In the genomic region with DNA sequence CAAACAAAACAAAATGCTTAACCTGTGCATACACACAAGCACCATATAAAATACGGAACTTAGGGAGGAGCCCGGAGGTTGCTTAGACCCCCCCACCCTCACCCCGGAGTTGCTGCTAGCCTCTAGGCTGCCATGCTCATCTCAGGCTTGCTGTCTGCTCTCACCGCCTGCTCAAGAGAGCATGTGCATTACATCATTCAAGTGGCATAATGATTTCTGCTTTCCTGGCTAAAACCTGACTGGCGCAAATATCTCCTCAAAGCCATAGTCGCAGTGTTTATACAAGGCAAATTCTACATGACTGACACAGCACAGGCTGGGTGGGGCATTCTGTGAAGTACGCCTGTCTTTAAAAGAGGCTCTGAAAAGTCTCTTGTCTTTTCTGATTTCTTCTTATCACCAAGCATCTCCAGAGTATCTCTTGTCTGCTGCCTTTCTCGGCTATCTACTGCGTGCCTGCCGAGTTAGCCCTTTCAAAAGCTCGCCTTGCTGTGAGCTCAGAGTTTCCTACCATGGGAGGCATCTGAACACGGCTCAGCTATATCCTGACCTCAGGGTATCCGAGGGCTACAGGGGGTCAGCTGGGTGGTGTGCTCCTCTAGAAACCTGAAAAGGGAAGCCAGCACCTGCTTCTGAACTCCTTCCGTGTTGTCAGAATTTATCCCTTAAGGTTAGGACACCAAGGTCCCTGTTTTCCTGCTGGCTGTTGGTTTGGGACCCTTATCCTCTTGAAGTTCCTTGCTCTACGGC, we compare ENCODE assay signal across 19 mouse cellular contexts. TPM values are rescaled to one million over a fixed set of nuclear protein-coding genes. Genes with fewer than 3 reads are reported as not detected.
A peak's percentile ranks its signal among the peaks of the same experiment; 100 is the strongest.
DNase-seq lines count a peak whose midpoint lies in the region; ATAC-seq lines count a peak whose summit lies in the region.
"Had no signal": no experiment of that assay in that cellular context is flagged by ENCODE, and none has a peak within 500 bp of the region (broad histone marks: within the 10 kb centered on the region; RNA-seq: fewer than 3 reads in every experiment).

No protein-coding gene starts in this region.

- no peaks in the 10 kb centered on the region for H3K9me3 ChIP-seq in forebrain, embryonic 16.5 days (ENCODE audit: control insufficient read depth, low read length)
- H3K9me3 ChIP-seq in forebrain, embryonic 12.5 days = no peaks in the 10 kb centered on the region
- H3K9me3 ChIP-seq in heart, embryonic 14.5 days (ENCODE audit: control insufficient read depth, low read length) = no peaks in the 10 kb centered on the region
- no peaks in the 10 kb centered on the region for H3K9me3 ChIP-seq in midbrain, embryonic 13.5 days
- no peaks in the 10 kb centered on the region for H3K9me3 ChIP-seq in midbrain, embryonic 10.5 days (replicated peaks)
- H3K9me3 ChIP-seq: embryonic facial prominence, embryonic 10.5 days; hindbrain, embryonic 15.5 days; liver, embryonic 15.5 days had no signal

- H3K4me1 ChIP-seq in forebrain, embryonic 16.5 days (replicated peaks; ENCODE audit: control insufficient read depth, insufficient read depth, low read length) = peaks cover 2% of the 10 kb centered on the region; the same call in 1 of the 2 replicates
- H3K4me1 ChIP-seq in forebrain, embryonic 12.5 days = 0 out of 2 replicates have a peak, but pooled peaks cover 4% of the 10 kb centered on the region
- peaks cover 3 to 8% of the 10 kb centered on the region in 2 experiments; a peak in 2 of 4 replicates for H3K4me1 ChIP-seq in heart, embryonic 14.5 days (ENCODE audit: control insufficient read depth in 2 of 2, insufficient read depth in 2 of 2, low read length in 2 of 2)
- no peaks in the 10 kb centered on the region for H3K4me1 ChIP-seq in midbrain, embryonic 13.5 days (replicated peaks)
- H3K4me1 ChIP-seq in midbrain, embryonic 10.5 days = peaks cover 8% of the 10 kb centered on the region
- H3K4me1 ChIP-seq: hindbrain, embryonic 15.5 days had no signal

- no peak overlapping the region for H3K27ac ChIP-seq in forebrain, embryonic 16.5 days (ENCODE audit: low read length)
- H3K27ac ChIP-seq in forebrain, embryonic 12.5 days = no peak overlapping the region
- H3K27ac ChIP-seq in heart, embryonic 14.5 days (replicated peaks in 1 of 2; ENCODE audit: control insufficient read depth in 1 of 2, insufficient read depth in 1 of 2, low read depth in 2 of 2, low read length in 2 of 2) = no peak overlapping the region
- H3K27ac ChIP-seq in midbrain, embryonic 13.5 days = no peak overlapping the region
- no peak overlapping the region for H3K27ac ChIP-seq in midbrain, embryonic 10.5 days (replicated peaks)
- H3K27ac ChIP-seq: embryonic facial prominence, embryonic 10.5 days; hindbrain, embryonic 15.5 days; kidney, postnatal 0 days; liver, embryonic 15.5 days had no signal

- H3K36me3 ChIP-seq in forebrain, embryonic 16.5 days (ENCODE audit: control insufficient read depth, insufficient read depth) = no peaks in the 10 kb centered on the region
- no peaks in the 10 kb centered on the region for H3K36me3 ChIP-seq in forebrain, embryonic 12.5 days (replicated peaks)
- H3K36me3 ChIP-seq in heart, embryonic 14.5 days (ENCODE audit: control insufficient read depth, insufficient read depth, low read length) = no peaks in the 10 kb centered on the region
- no peaks in the 10 kb centered on the region for H3K36me3 ChIP-seq in midbrain, embryonic 13.5 days
- no peaks in the 10 kb centered on the region for H3K36me3 ChIP-seq in midbrain, embryonic 10.5 days
- H3K36me3 ChIP-seq: embryonic facial prominence, embryonic 10.5 days; hindbrain, embryonic 15.5 days; liver, embryonic 15.5 days had no signal

- no peak overlapping the region for H3K9ac ChIP-seq in forebrain, embryonic 16.5 days (replicated peaks; ENCODE audit: low read depth, low read length)
- no peak overlapping the region for H3K9ac ChIP-seq in forebrain, embryonic 12.5 days
- no peak overlapping the region; the same call in 1 of the 2 replicates for H3K9ac ChIP-seq in heart, embryonic 14.5 days (ENCODE audit: low read length)
- no peak overlapping the region for H3K9ac ChIP-seq in midbrain, embryonic 13.5 days (replicated peaks)
- H3K9ac ChIP-seq: hindbrain, embryonic 15.5 days; liver, embryonic 15.5 days had no signal

- H3K27me3 ChIP-seq in forebrain, embryonic 16.5 days (replicated peaks; ENCODE audit: control insufficient read depth, insufficient read depth, low read length) = no peaks in the 10 kb centered on the region
- H3K27me3 ChIP-seq in forebrain, embryonic 12.5 days = no peaks in the 10 kb centered on the region
- no peaks in the 10 kb centered on the region for H3K27me3 ChIP-seq in heart, embryonic 14.5 days (ENCODE audit: control insufficient read depth, insufficient read depth, low read length)
- no peaks in the 10 kb centered on the region for H3K27me3 ChIP-seq in midbrain, embryonic 13.5 days
- no peaks in the 10 kb centered on the region for H3K27me3 ChIP-seq in midbrain, embryonic 10.5 days (ENCODE audit: low read depth, poor library complexity, severe bottlenecking)
- H3K27me3 ChIP-seq: hindbrain, embryonic 15.5 days; liver, embryonic 15.5 days had no signal

- H3K4me3 ChIP-seq in forebrain, embryonic 16.5 days (replicated peaks; ENCODE audit: low read length) = no peak overlapping the region
- no peak overlapping the region for H3K4me3 ChIP-seq in forebrain, embryonic 12.5 days (replicated peaks)
- H3K4me3 ChIP-seq in heart, embryonic 14.5 days (ENCODE audit: control insufficient read depth in 1 of 2, insufficient read depth in 1 of 2, low read depth in 1 of 2, low read length in 2 of 2) = no peak overlapping the region
- no peak overlapping the region for H3K4me3 ChIP-seq in midbrain, embryonic 13.5 days (replicated peaks)
- no peak overlapping the region for H3K4me3 ChIP-seq in midbrain, embryonic 10.5 days
- H3K4me3 ChIP-seq: embryonic facial prominence, embryonic 10.5 days; hindbrain, embryonic 15.5 days; liver, embryonic 15.5 days had no signal

- ATAC-seq in forebrain, embryonic 16.5 days = peak; percentile 34; the same call in 1 of the 2 replicates
- ATAC-seq in forebrain, embryonic 12.5 days (ENCODE audit: low FRiP score) = no peak
- no peak for ATAC-seq in heart, embryonic 14.5 days (ENCODE audit: insufficient number of reproducible peaks, insufficient read depth, low FRiP score, low read depth)
- 0 out of 2 replicates have a peak, but pooled peaks have one; percentile 31 for ATAC-seq in midbrain, embryonic 13.5 days

- no peak for DNase-seq in heart, adult 18-20 months
- DNase-seq in midbrain, embryonic 10.5 days (ENCODE audit: low spot score) = no peak
- DNase-seq in naive thymus-derived CD4-positive, alpha-beta T cell, adult 2 months (ENCODE audit: low read depth) = peak; percentile 16
- no peak for DNase-seq in adrenal gland, postnatal 36 days
- DNase-seq: adrenal gland, postnatal 10 days; cerebellum, adult 18-20 months; cerebellum, postnatal 36 days; gastrocnemius, postnatal 14 days; kidney, adult 11 months had no signal

- H3K4me2 ChIP-seq in forebrain, embryonic 16.5 days (ENCODE audit: low read length) = no peak overlapping the region
- no peak overlapping the region for H3K4me2 ChIP-seq in forebrain, embryonic 12.5 days
- H3K4me2 ChIP-seq in heart, embryonic 14.5 days (ENCODE audit: low read length) = peak overlapping the region; percentile 44
- H3K4me2 ChIP-seq in midbrain, embryonic 13.5 days (replicated peaks) = no peak overlapping the region
- H3K4me2 ChIP-seq: hindbrain, embryonic 15.5 days had no signal

- WGBS in forebrain, embryonic 16.5 days = 82% methylated on average over 15 of the region's 15 CpGs
- 84% methylated on average over 15 of the region's 15 CpGs for WGBS in forebrain, embryonic 12.5 days
- 32% methylated on average over 15 of the region's 15 CpGs for WGBS in heart, embryonic 14.5 days
- 89% methylated on average over 15 of the region's 15 CpGs for WGBS in midbrain, embryonic 13.5 days
- 90% methylated on average over 15 of the region's 15 CpGs for WGBS in midbrain, embryonic 10.5 days

RNA-seq across cellular contexts. Expression of a gene that starts 16.5 kb away (rescaled TPM):
- polyA plus RNA-seq in forebrain, embryonic 16.5 days (2015; fragmentation: Nextera tagmentation; extraction: Ambion mirVana) = 8.4 and 10.9 TPM in 2 replicates
- 15.3 and 18.2 TPM in 2 replicates for polyA plus RNA-seq in forebrain, embryonic 12.5 days (2016; fragmentation: Nextera tagmentation; extraction: Ambion mirVana)
- polyA plus RNA-seq in heart, embryonic 14.5 days (2014; fragmentation: Nextera tagmentation; extraction: Ambion mirVana) = 20.3 and 22.6 TPM in 2 replicates
- 10 to 100 TPM; 20.2 to 20.4 TPM for total RNA-seq in heart, adult 18-20 months (2021)
- polyA plus RNA-seq in midbrain, embryonic 13.5 days (2015; fragmentation: Nextera tagmentation; extraction: Ambion mirVana) = 8.0 and 8.6 TPM in 2 replicates
- 12.3 and 13.0 TPM in 2 replicates for polyA plus RNA-seq in midbrain, embryonic 10.5 days (2016; fragmentation: Nextera tagmentation; extraction: Ambion mirVana)
- total RNA-seq in adrenal gland, postnatal 36 days (2021) = 10 to 100 TPM; 22.1 to 25.7 TPM

RNA-seq across cellular contexts. Expression of a gene that starts 28.6 kb away (rescaled TPM):
- 1.1 and 1.4 TPM in 2 replicates for polyA plus RNA-seq in forebrain, embryonic 16.5 days (2015; fragmentation: Nextera tagmentation; extraction: Ambion mirVana)
- polyA plus RNA-seq in forebrain, embryonic 12.5 days (2016; fragmentation: Nextera tagmentation; extraction: Ambion mirVana) = 0.42 TPM in 1 of 2 replicates, not detected in the other
- polyA plus RNA-seq in heart, embryonic 14.5 days (2014; fragmentation: Nextera tagmentation; extraction: Ambion mirVana) = 58.5 and 60.4 TPM in 2 replicates
- total RNA-seq in heart, adult 18-20 months (2021) = 10 to 100 TPM; 14.3 to 19.7 TPM
- 0.28 TPM in 1 of 2 replicates, not detected in the other for polyA plus RNA-seq in midbrain, embryonic 13.5 days (2015; fragmentation: Nextera tagmentation; extraction: Ambion mirVana)
- polyA plus RNA-seq in midbrain, embryonic 10.5 days (2016; fragmentation: Nextera tagmentation; extraction: Ambion mirVana) = not detected in 2 replicates
- not detected for total RNA-seq in adrenal gland, postnatal 36 days (2021)
- polyA plus RNA-seq: embryonic facial prominence, embryonic 10.5 days; kidney, postnatal 0 days; small intestine, adult 2 months; urinary bladder, adult 2 months had no signal

Comparison
In these comparisons a context has a peak if more than half of its experiments do, and no peak if none do; other contexts are left out.
1. ATAC-seq: peak in forebrain, embryonic 16.5 days (single experiment) and midbrain, embryonic 13.5 days (single experiment); none in forebrain, embryonic 12.5 days (single experiment) and heart, embryonic 14.5 days (single experiment).
2. RNA of a gene that starts 28.6 kb away (polyA plus RNA-seq): 58.5 to 60.4 TPM in heart, embryonic 14.5 days; 1.1 to 1.4 TPM in forebrain, embryonic 16.5 days, 0.42 TPM in forebrain, embryonic 12.5 days, 0.28 TPM in midbrain, embryonic 13.5 days and not detected in midbrain, embryonic 10.5 days; every median in the first group is over 10 times any median in the second.